In the genomic region with DNA sequence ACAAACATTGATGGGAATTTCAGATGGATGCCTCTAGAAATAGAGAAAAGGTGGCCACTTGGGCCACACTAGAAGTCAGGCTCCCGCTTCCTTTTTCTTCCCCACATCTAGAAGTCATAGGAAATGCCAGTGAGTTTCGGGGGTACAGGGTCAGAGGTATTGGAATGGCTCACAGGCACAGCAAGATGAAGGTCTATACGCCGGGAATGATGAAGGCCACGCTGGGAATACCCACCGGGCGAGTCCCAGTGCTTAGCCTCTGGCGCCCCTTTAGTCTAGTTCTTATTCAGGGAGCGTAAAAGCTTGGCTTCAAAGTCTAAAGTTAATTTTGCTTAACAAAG, we compare ENCODE assay signal across 10 mouse cellular contexts. TPM values are rescaled to one million over a fixed set of nuclear protein-coding genes. Genes with fewer than 3 reads are reported as not detected.
DNase-seq lines count a peak whose midpoint lies in the region; ATAC-seq and TF ChIP-seq lines count a peak whose summit lies in the region.
"Had no signal": no experiment of that assay in that cellular context is flagged by ENCODE, and none has a peak within 500 bp of the region (broad histone marks: within the 10 kb centered on the region; RNA-seq: fewer than 3 reads in every experiment).

No protein-coding gene starts in this region.

- H3K4me2 ChIP-seq in embryonic facial prominence, embryonic 14.5 days (ENCODE audit: low read depth, low read length): peak overlapping the region; percentile 78
- peak overlapping the region; percentile 68 for H3K4me2 ChIP-seq in neural tube, embryonic 13.5 days

- no peaks in the 10 kb centered on the region for H3K9me3 ChIP-seq in embryonic facial prominence, embryonic 14.5 days (ENCODE audit: control insufficient read depth, low read length)
- no peaks in the 10 kb centered on the region for H3K9me3 ChIP-seq in limb, embryonic 10.5 days (replicated peaks)
- H3K9me3 ChIP-seq in neural tube, embryonic 13.5 days: no peaks in the 10 kb centered on the region

- WGBS in embryonic facial prominence, embryonic 14.5 days: under 1% methylated on average over 9 of the region's 9 CpGs
- 1% methylated on average over 9 of the region's 9 CpGs for WGBS in limb, embryonic 10.5 days
- WGBS in neural tube, embryonic 13.5 days: under 1% methylated on average over 9 of the region's 9 CpGs

- peaks cover 7% of the 10 kb centered on the region; the same call in 1 of the 2 replicates for H3K36me3 ChIP-seq in embryonic facial prominence, embryonic 14.5 days (ENCODE audit: control insufficient read depth, insufficient read depth, low read length)
- peaks cover 10% of the 10 kb centered on the region for H3K36me3 ChIP-seq in limb, embryonic 10.5 days
- 0 out of 2 replicates have a peak, but pooled peaks cover 12% of the 10 kb centered on the region for H3K36me3 ChIP-seq in neural tube, embryonic 13.5 days

- H3K4me3 ChIP-seq in layer of hippocampus, adult 2 months: peak overlapping the region; percentile 96
- peak overlapping the region; percentile 71 for H3K4me3 ChIP-seq in embryonic facial prominence, embryonic 14.5 days (ENCODE audit: low read depth, low read length)
- H3K4me3 ChIP-seq in limb, embryonic 10.5 days: peak overlapping the region; percentile 66
- peak overlapping the region; percentile 59 for H3K4me3 ChIP-seq in neural tube, embryonic 13.5 days

- no peaks in the 10 kb centered on the region for H3K27me3 ChIP-seq in embryonic facial prominence, embryonic 14.5 days (replicated peaks; ENCODE audit: control insufficient read depth, insufficient read depth, low read length)
- H3K27me3 ChIP-seq in limb, embryonic 10.5 days (ENCODE audit: low read depth, poor library complexity, severe bottlenecking): no peaks in the 10 kb centered on the region
- H3K27me3 ChIP-seq in neural tube, embryonic 13.5 days: no peaks in the 10 kb centered on the region

- no peak for TF ChIP-seq CTCF in layer of hippocampus, adult 2 months (conservative IDR thresholded peaks at IDR 0.05)

- H3K4me1 ChIP-seq in embryonic facial prominence, embryonic 14.5 days (ENCODE audit: control insufficient read depth, insufficient read depth, low read length): peaks cover 13% of the 10 kb centered on the region; the same call in 1 of the 2 replicates
- peaks cover 17% of the 10 kb centered on the region for H3K4me1 ChIP-seq in limb, embryonic 10.5 days
- peaks cover 20% of the 10 kb centered on the region for H3K4me1 ChIP-seq in neural tube, embryonic 13.5 days (replicated peaks)

- DNase-seq in layer of hippocampus, adult 2 months (ENCODE audit: low spot score in 2 of 2): no peak
- DNase-seq in layer of hippocampus, adult 18-20 months (ENCODE audit: low spot score in 2 of 2): no peak
- no peak for DNase-seq in embryonic facial prominence, embryonic 14.5 days (ENCODE audit: low spot score)
- DNase-seq in limb, embryonic 10.5 days (ENCODE audit: low spot score): no peak
- DNase-seq in urinary bladder, postnatal 10 days (ENCODE audit: low spot score): no peak
- no peak for DNase-seq in right cerebral cortex, adult 18-20 months
- DNase-seq in right cerebral cortex, postnatal 4 days: no peak

- H3K9ac ChIP-seq in embryonic facial prominence, embryonic 14.5 days (ENCODE audit: low read depth, low read length): peak overlapping the region; percentile 90
- H3K9ac ChIP-seq in neural tube, embryonic 13.5 days: peak overlapping the region; percentile 91

- ATAC-seq in embryonic facial prominence, embryonic 14.5 days (ENCODE audit: low read depth): peak; percentile 27
- ATAC-seq in neural tube, embryonic 13.5 days (ENCODE audit: low read depth): peak; percentile 54

- H3K27ac ChIP-seq in layer of hippocampus, adult 2 months: peak overlapping the region; percentile 99
- peak overlapping the region; percentile 97 for H3K27ac ChIP-seq in embryonic facial prominence, embryonic 14.5 days (replicated peaks; ENCODE audit: low read depth, low read length)
- H3K27ac ChIP-seq in limb, embryonic 10.5 days: peak overlapping the region; percentile 94
- peak overlapping the region; percentile 94 for H3K27ac ChIP-seq in neural tube, embryonic 13.5 days (replicated peaks)

RNA-seq across cellular contexts. Expression of a gene that starts 0.4 kb away (rescaled TPM):
- total RNA-seq in layer of hippocampus, adult 2 months (2021): 10 to 100 TPM; 14.7 to 16.4 TPM
- total RNA-seq in layer of hippocampus, adult 18-20 months (2021): 10 to 100 TPM; 12.9 to 13.2 TPM
- 23.6 and 23.8 TPM in 2 replicates for polyA plus RNA-seq in embryonic facial prominence, embryonic 14.5 days (2014; fragmentation: Nextera tagmentation; extraction: Ambion mirVana)
- 37.2 and 41.8 TPM in 2 replicates for polyA plus RNA-seq in limb, embryonic 10.5 days (2016; fragmentation: Nextera tagmentation; extraction: Ambion mirVana)
- polyA plus RNA-seq in neural tube, embryonic 13.5 days (2015; fragmentation: Nextera tagmentation; extraction: Ambion mirVana): 22.2 and 24.3 TPM in 2 replicates

RNA-seq across cellular contexts. Expression of a gene that starts 4.2 kb away (rescaled TPM):
- total RNA-seq in layer of hippocampus, adult 2 months (2021): under 1 TPM in 1 of 2 experiments, not detected in 1; 0.27 TPM
- not detected for total RNA-seq in layer of hippocampus, adult 18-20 months (2021)
- polyA plus RNA-seq in embryonic facial prominence, embryonic 14.5 days (2014; fragmentation: Nextera tagmentation; extraction: Ambion mirVana): 0.20 and 0.29 TPM in 2 replicates
- polyA plus RNA-seq in limb, embryonic 10.5 days (2016; fragmentation: Nextera tagmentation; extraction: Ambion mirVana): not detected in 2 replicates
- 0.25 and 0.38 TPM in 2 replicates for polyA plus RNA-seq in neural tube, embryonic 13.5 days (2015; fragmentation: Nextera tagmentation; extraction: Ambion mirVana)
- total RNA-seq: adrenal gland, postnatal 25 days; neutrophil, adult 5-6 weeks had no signal

RNA-seq across cellular contexts. Expression of a gene that starts 19.5 kb away (rescaled TPM):
- 10 to 100 TPM; 78.8 to 83.0 TPM for total RNA-seq in layer of hippocampus, adult 2 months (2021)
- total RNA-seq in layer of hippocampus, adult 18-20 months (2021): 10 to 100 TPM; 79.5 to 88.1 TPM
- 350 and 364 TPM in 2 replicates for polyA plus RNA-seq in embryonic facial prominence, embryonic 14.5 days (2014; fragmentation: Nextera tagmentation; extraction: Ambion mirVana)
- 313 and 334 TPM in 2 replicates for polyA plus RNA-seq in limb, embryonic 10.5 days (2016; fragmentation: Nextera tagmentation; extraction: Ambion mirVana)
- 221 and 241 TPM in 2 replicates for polyA plus RNA-seq in neural tube, embryonic 13.5 days (2015; fragmentation: Nextera tagmentation; extraction: Ambion mirVana)

RNA-seq across cellular contexts. Expression of a gene that starts 32.4 kb away (rescaled TPM):
- total RNA-seq in layer of hippocampus, adult 2 months (2021): 10 to 100 TPM; 34.4 to 34.7 TPM
- total RNA-seq in layer of hippocampus, adult 18-20 months (2021): 10 to 100 TPM; 32.0 to 32.1 TPM
- 13.4 and 13.5 TPM in 2 replicates for polyA plus RNA-seq in embryonic facial prominence, embryonic 14.5 days (2014; fragmentation: Nextera tagmentation; extraction: Ambion mirVana)
- polyA plus RNA-seq in limb, embryonic 10.5 days (2016; fragmentation: Nextera tagmentation; extraction: Ambion mirVana): 9.3 and 11.5 TPM in 2 replicates
- 22.6 and 23.7 TPM in 2 replicates for polyA plus RNA-seq in neural tube, embryonic 13.5 days (2015; fragmentation: Nextera tagmentation; extraction: Ambion mirVana)

RNA-seq across cellular contexts. Expression of a gene that starts 34.3 kb away (rescaled TPM):
- total RNA-seq in layer of hippocampus, adult 2 months (2021): not detected
- total RNA-seq in layer of hippocampus, adult 18-20 months (2021): not detected
- not detected in 2 replicates for polyA plus RNA-seq in embryonic facial prominence, embryonic 14.5 days (2014; fragmentation: Nextera tagmentation; extraction: Ambion mirVana)
- polyA plus RNA-seq in limb, embryonic 10.5 days (2016; fragmentation: Nextera tagmentation; extraction: Ambion mirVana): not detected in 2 replicates
- not detected in 2 replicates for polyA plus RNA-seq in neural tube, embryonic 13.5 days (2015; fragmentation: Nextera tagmentation; extraction: Ambion mirVana)
